Mouse (Mus musculus) ovary, postnatal 36 days (tissue): ENCODE measurements around the gene Zfyve27.

Source experiments
- DNase-seq: peaks from one replicate; pipeline ENCODE4 v3.0.0; 2022; ENCODE audit warnings: low spot score, mixed read lengths

Gene Zfyve27

GRCm38 (mm10) chr19:42179356-42179755 is 15.6 kb downstream of the Zfyve27 start:
- DNase-seq = no peak

DNA sequence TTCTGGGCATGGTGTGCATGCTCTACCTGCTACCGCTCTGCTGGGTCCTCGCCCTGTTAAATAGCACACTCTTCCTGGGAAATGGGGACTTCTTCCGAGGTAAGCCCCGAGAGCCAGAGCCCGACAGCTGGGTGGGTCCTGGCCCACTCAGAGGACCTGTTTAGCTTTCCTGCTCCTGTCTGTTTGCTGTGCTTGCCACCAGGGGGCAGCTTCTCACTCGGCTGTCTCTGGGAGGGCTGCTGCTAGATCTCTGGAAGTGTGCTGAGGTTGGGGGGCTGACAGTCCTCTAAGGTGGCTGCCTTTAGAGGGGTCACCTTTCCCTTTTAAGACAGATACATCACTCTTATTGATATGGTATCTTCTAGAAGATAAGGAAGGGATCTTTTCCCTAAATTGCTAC is 18.9 kb downstream of the Zfyve27 start:
- DNase-seq = no peak

DNA sequence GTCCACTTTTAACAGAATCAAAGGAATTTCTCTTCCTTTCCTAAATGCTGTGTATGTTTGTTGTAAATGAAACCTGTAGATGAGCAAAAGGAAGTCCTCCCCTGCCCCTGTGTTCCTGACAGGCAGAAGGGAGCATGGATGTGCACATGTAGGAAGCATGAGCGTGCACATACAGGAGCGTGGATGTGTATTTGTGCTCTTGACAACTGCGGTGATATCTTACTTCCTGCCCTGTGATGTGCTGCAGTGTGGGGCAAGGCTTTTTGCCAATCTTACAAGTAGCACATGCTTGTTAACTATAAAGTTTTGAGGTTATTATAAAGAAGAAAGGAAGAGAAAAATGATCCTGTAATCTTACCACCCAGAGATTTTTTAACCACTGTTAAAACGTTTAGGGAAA is 26.0 kb downstream of the Zfyve27 start:
- DNase-seq = no peak

GRCm38 (mm10) chr19:42190494-42190893 is 26.7 kb downstream of the Zfyve27 start:
- peak; percentile 57 for DNase-seq

GRCm38 (mm10) chr19:42193311-42193710 is 29.6 kb downstream of the Zfyve27 start:
- no peak for DNase-seq

- no peak for DNase-seq
Observed at GRCm38 (mm10) chr19:42196378-42196777, 32.6 kb downstream of the Zfyve27 start.

- no peak for DNase-seq
Observed at GRCm38 (mm10) chr19:42197066-42197465, 33.3 kb downstream of the Zfyve27 start.

- DNase-seq = no peak
Observed at GRCm38 (mm10) chr19:42198026-42198425, 34.3 kb downstream of the Zfyve27 start.

GRCm38 (mm10) chr19:42201696-42202381 is 38.1 kb downstream of the Zfyve27 start, which contains the start of gene Sfrp5:
Gene Sfrp5, minus strand, starts transcription at chr19:42202252.
- no peak for DNase-seq

GRCm38 (mm10) chr19:42202467-42202866 is 38.7 kb downstream of the Zfyve27 start:
- no peak for DNase-seq

DNA sequence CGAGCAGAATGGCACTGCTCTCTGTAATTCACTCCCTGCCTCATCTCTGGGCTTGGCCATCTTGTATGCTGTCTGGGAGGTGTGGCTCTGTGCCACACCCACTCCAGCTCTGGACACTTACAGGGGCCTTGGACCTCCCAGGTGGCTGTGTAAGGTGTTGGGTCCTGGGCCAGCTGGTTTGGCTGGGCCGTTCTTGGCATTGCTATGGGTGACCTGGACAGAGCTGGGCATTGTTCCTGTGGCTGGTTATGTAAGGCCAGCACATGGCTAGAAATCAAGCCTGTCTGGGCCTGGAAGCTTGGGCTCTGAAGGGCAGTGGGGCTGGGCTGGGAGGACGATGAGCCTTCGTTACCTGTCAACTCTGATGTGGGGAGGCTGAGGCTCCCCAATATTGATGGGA is 40.6 kb downstream of the Zfyve27 start:
- no peak for DNase-seq

GRCm38 (mm10) chr19:42205201-42205600 is 41.5 kb downstream of the Zfyve27 start:
- no peak for DNase-seq

DNA sequence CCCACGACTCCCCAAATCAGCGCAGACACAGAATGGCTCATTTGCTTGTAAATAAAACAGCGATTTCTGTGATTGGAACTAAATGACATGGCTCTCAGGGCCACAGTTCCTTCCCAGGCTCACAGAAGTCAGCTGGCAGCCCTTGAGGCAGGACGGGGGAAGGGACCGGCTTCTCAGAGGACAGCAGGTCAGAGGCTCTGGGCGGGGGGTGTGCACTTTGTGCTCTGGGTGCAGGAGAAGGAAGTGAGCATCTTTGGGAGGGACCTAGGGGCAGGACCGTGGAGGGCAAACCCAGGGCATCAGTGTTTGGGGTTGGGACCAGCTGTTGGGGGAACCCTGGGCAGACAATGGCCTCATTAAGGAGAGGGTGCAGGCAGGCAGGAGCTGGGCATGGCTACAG is 45.7 kb downstream of the Zfyve27 start:
- no peak for DNase-seq

- DNase-seq = no peak
Observed at GRCm38 (mm10) chr19:42209976-42210375, 46.2 kb downstream of the Zfyve27 start.

- DNase-seq = no peak
Observed at GRCm38 (mm10) chr19:42211936-42212335, 48.2 kb downstream of the Zfyve27 start.

- no peak for DNase-seq
Observed at GRCm38 (mm10) chr19:42214601-42215000, 50.9 kb downstream of the Zfyve27 start.

- DNase-seq = no peak
Observed at GRCm38 (mm10) chr19:42216699-42217373, 53.1 kb downstream of the Zfyve27 start.

DNA sequence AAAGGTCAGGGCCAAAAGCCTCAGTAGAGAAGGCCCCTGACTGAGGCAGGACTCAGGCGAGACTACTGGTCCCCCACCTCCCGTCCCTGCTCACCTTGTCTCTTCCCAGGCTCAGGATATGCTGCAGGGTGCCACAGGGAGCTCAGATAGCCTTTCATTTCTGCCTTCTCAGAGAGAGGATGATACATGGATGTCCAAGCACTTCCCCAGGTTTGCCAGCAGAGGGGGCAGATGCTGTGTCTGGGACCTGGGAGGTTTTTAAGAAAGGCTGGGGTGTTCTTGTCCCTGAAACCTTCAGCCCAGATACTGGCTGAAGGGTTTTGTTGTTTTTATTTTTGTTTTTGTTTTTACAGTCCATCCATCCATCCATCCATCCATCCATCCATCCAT is 53.6 kb downstream of the Zfyve27 start:
- no peak for DNase-seq

GRCm38 (mm10) chr19:42226451-42226850 is 62.7 kb downstream of the Zfyve27 start:
- DNase-seq = no peak

DNA sequence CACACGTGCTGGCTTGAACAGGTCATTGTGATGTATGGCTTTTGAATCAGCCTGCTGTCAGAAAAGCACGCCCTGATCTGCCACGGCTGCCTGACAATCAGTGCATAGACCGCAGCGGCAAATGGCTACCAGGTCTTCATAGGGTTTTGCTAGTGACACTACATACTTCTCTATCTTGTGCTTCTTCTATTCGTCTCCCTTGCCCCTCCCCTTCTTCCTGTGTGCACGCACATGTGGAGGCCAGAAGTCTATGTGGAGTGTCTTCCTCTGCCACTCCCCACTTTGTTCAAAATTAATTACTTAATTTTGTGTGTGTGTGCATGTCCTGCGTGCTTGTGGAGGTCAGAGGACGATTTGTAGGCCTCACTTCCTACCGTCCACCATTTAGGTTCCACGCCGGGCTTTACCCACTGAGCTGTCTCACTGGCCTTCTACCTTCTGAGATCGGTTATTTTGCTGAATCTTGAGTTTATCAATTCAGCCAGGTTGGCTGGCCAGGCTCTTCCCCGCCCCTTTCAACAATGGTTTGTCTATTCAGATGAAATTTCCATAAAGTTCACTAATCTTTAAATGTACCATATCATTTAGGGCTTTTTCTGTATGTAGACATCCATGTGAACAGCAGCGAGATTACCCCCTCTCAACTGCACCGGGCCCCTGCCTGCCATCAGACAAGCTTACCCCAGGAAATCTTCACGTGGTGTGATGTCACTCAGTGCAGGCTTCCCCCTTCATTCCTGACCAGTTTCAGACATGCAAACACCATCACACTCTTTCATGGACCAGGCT is 65.9 kb downstream of the Zfyve27 start:
- DNase-seq = no peak

- no peak for DNase-seq
Observed at GRCm38 (mm10) chr19:42230288-42230568, 66.5 kb downstream of the Zfyve27 start.

DNA sequence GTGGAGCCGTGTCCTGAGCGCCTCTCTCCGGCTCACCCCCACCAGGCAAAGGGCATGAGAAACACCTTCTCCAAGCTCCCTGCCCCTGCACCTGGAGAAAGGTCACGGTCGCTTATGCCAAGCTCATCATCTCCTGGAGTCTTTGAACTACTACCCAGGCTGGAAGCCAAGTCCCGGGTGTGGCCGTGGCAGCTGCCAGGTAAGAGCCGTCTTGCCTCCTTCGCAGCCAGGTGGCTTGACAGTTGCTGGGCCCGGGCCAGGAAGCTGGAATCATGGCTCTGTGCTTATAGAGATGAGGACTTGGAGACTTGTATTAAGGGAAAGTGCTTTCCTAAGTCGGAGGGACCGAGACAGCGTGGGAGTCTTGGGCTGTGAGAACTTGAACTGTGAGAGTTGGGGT is 67.2 kb downstream of the Zfyve27 start:
- peak; percentile 15 for DNase-seq
